Mouse (Mus musculus): ENCODE measurements around the gene Atp9a. TPM values are rescaled to one million over a fixed set of nuclear protein-coding genes. Genes with fewer than 3 reads are reported as not detected.

The Atp9a gene
- polyA plus RNA-seq (2014; fragmentation: Illumina TruSeq; extraction: RNeasy Lipid Tissue Mini Kit (QIAGEN cat#74804); ENCODE audit: low read depth, low replicate concordance), result 89.5 TPM

GRCm38 (mm10) chr2:168742059-168742627 is at the start of gene Atp9a:
Gene Atp9a, minus strand, starts transcription at chr2:168742409.

GRCm38 (mm10) chr2:168767582-168767981 is 25.4 kb upstream of the Atp9a start, which contains the start of gene Sall4:
Gene Sall4, minus strand, starts transcription at chr2:168767943.

DNA sequence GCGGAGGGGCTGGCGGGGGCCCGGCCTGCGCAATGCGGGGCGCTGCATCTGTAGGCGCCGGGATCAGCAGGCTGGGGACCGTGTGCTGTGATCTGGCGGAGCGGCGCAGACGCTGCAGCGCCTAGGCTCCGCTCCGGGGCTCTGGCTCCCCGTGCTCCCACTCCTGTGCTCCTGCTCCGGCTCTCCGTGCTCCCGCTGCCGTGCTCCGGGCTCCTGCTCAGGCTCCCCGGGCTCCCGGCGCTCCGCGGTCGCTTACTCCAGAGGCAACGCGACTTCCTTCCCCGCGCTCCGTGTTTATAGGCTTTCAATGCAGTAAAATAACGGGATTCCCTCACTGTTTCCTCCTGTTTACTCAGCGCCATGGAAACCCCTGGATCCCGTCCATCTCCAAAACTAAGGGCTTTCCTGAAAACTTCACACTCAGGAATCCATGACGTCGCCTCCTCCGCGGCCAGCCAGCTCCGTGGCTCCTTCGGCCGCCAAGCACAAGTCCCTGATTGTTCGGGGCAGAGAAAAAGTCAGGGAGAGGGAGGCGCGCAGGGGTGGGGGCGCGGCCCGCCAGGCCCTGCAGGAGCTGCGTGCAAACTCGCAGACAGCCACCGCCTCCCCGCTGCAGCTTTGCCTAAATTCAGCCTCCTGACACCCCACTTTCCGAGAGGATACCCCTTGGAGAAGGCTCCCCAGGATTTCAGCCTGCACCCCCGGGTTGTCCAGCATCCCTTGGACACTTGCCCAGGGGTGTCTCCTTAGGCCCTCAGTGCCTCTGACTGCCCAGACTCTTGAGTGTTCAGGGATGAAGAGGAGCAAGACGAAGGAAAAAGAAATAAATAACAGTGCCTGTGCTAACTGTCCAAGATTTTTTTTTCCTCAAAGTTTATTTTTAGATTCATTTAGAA is 140.5 kb downstream of the Atp9a start, which contains the start of gene Nfatc2:
Gene Nfatc2 (minus strand): TSS at position 167 of the 896 bp plus-strand sequence.

Other genes starting within 250 kb of the Atp9a start
- gene Nfatc2, start 140.8 kb downstream of the Atp9a start, polyA plus RNA-seq (2014; fragmentation: Illumina TruSeq; extraction: RNeasy Lipid Tissue Mini Kit (QIAGEN cat#74804); ENCODE audit: low read depth, low replicate concordance), result 2.6 TPM
- gene Sall4, start 25.5 kb upstream of the Atp9a start, polyA plus RNA-seq (2014; fragmentation: Illumina TruSeq; extraction: RNeasy Lipid Tissue Mini Kit (QIAGEN cat#74804); ENCODE audit: low read depth, low replicate concordance), result not detected
- 8.1 TPM for gene Zfp64, start 213.2 kb upstream of the Atp9a start, polyA plus RNA-seq (2014; fragmentation: Illumina TruSeq; extraction: RNeasy Lipid Tissue Mini Kit (QIAGEN cat#74804); ENCODE audit: low read depth, low replicate concordance)

All from adipose tissue, adult 10 weeks (tissue).